Mouse (Mus musculus) testis, adult 2 months (tissue): ENCODE data around the gene Gas8.

Experiments
- CTCF ChIP-seq: fragments of 200-500 bp; IDR thresholded peaks from 2 replicates; pipeline ENCODE4 v1.5.1; 2012; ENCODE audit warnings: low read depth, mild to moderate bottlenecking, inconsistent platforms, low read length, moderate library complexity; ENCODE audit not compliant: control insufficient read depth, insufficient read depth, insufficient replicate concordance
- POLR2A ChIP-seq: fragments of 200-500 bp; IDR thresholded peaks from 2 replicates; pipeline ENCODE4 v1.6.1; 2012; ENCODE audit warnings: low read depth, mild to moderate bottlenecking, inconsistent platforms, low read length, moderate library complexity; ENCODE audit not compliant: control insufficient read depth

GRCm38 (mm10) chr8:123510819-123511218 is 7.8 kb upstream of the Gas8 start:
- TF ChIP-seq CTCF, result no peak
- no peak for TF ChIP-seq POLR2A
